ENCODE assay signal across 21 mouse cellular contexts in the genomic region with DNA sequence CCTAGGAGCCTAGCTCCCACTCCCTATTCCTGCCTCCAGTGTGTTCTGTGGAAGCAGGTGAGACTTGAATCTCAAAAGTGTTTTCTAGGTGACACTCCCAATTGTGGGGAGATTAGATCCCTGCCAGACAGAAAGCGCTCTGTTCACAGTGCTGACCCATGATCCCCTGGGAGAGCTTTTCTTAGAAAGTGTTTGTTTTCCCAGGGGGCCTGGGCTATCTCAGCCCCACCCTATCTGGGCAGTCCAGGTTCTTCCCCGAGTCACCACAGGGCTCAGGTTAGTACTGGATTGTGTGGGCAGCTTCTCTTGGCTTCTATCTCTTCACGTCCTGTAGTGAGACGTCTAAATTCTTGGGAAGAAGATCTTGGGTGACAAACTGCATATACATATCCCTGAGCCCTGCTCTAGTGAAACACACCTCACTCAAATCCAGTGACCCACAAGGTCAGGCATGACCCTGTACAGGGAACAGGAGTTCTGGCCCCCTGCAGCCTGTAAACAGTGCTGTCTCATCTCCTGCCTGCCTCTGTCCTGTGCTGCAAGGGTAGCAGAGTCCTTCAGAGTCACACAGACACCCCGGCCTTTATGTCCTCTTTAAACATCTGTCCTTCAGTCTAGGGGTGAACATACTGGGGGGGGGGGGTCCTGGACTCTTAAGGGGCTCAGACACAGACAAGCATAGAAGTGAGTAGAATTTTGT.
DNase-seq lines count a peak whose midpoint lies in the region; ATAC-seq and TF ChIP-seq lines count a peak whose summit lies in the region.
"Had no signal": no experiment of that assay in that cellular context is flagged by ENCODE, and none has a peak within 500 bp of the region (broad histone marks: within the 10 kb centered on the region; RNA-seq: fewer than 3 reads in every experiment).

No protein-coding gene starts in this region.

- H3K27me3 ChIP-seq in heart, embryonic 12.5 days (replicated peaks): no peaks in the 10 kb centered on the region
- H3K27me3 ChIP-seq in midbrain, embryonic 10.5 days (ENCODE audit: low read depth, poor library complexity, severe bottlenecking): no peaks in the 10 kb centered on the region
- no peaks in the 10 kb centered on the region for H3K27me3 ChIP-seq in midbrain, embryonic 16.5 days (ENCODE audit: control insufficient read depth, insufficient read depth, low read depth, low read length)
- no peaks in the 10 kb centered on the region for H3K27me3 ChIP-seq in intestine, postnatal 0 days (replicated peaks; ENCODE audit: control insufficient read depth, insufficient read depth, low read length)
- H3K27me3 ChIP-seq in neural tube, embryonic 15.5 days (replicated peaks): no peaks in the 10 kb centered on the region
- H3K27me3 ChIP-seq: hindbrain, embryonic 12.5 days; limb, embryonic 12.5 days had no signal

- H3K9me3 ChIP-seq in heart, embryonic 12.5 days (replicated peaks): no peaks in the 10 kb centered on the region
- H3K9me3 ChIP-seq in midbrain, embryonic 10.5 days (replicated peaks): no peaks in the 10 kb centered on the region
- no peaks in the 10 kb centered on the region for H3K9me3 ChIP-seq in midbrain, embryonic 16.5 days (replicated peaks; ENCODE audit: control insufficient read depth, low read length, poor library complexity, severe bottlenecking)
- H3K9me3 ChIP-seq in intestine, postnatal 0 days (ENCODE audit: control insufficient read depth): no peaks in the 10 kb centered on the region
- no peaks in the 10 kb centered on the region for H3K9me3 ChIP-seq in neural tube, embryonic 15.5 days (replicated peaks)
- H3K9me3 ChIP-seq: hindbrain, embryonic 12.5 days; limb, embryonic 12.5 days had no signal

- no peak overlapping the region for H3K27ac ChIP-seq in heart, embryonic 12.5 days (ENCODE audit: poor library complexity, severe bottlenecking)
- 0 out of 2 replicates have a peak overlapping the region, but pooled peaks have one; percentile 4 for H3K27ac ChIP-seq in midbrain, embryonic 10.5 days (replicated peaks)
- H3K27ac ChIP-seq in midbrain, embryonic 16.5 days (ENCODE audit: low read length): no peak overlapping the region
- H3K27ac ChIP-seq in intestine, postnatal 0 days (ENCODE audit: low read depth, low read length): no peak overlapping the region
- no peak overlapping the region for H3K27ac ChIP-seq in neural tube, embryonic 15.5 days (replicated peaks)
- H3K27ac ChIP-seq: hindbrain, embryonic 12.5 days; limb, embryonic 12.5 days; macrophage had no signal

- no peak overlapping the region for H3K4me3 ChIP-seq in heart, embryonic 12.5 days
- H3K4me3 ChIP-seq in midbrain, embryonic 10.5 days: no peak overlapping the region
- H3K4me3 ChIP-seq in midbrain, embryonic 16.5 days (ENCODE audit: low read depth, low read length): no peak overlapping the region
- no peak overlapping the region for H3K4me3 ChIP-seq in intestine, postnatal 0 days (ENCODE audit: low read depth, low read length)
- H3K4me3 ChIP-seq in neural tube, embryonic 15.5 days (replicated peaks): no peak overlapping the region
- H3K4me3 ChIP-seq: hindbrain, embryonic 12.5 days; limb, embryonic 12.5 days had no signal

- H3K4me1 ChIP-seq in heart, embryonic 12.5 days (replicated peaks): peaks cover 8% of the 10 kb centered on the region
- peaks cover 11% of the 10 kb centered on the region for H3K4me1 ChIP-seq in midbrain, embryonic 10.5 days
- no peaks in the 10 kb centered on the region for H3K4me1 ChIP-seq in midbrain, embryonic 16.5 days (ENCODE audit: control insufficient read depth, insufficient read depth, low read length)
- no peaks in the 10 kb centered on the region for H3K4me1 ChIP-seq in intestine, postnatal 0 days (replicated peaks; ENCODE audit: control insufficient read depth, insufficient read depth, low read length)
- no peaks in the 10 kb centered on the region for H3K4me1 ChIP-seq in neural tube, embryonic 15.5 days
- H3K4me1 ChIP-seq: hindbrain, embryonic 12.5 days; limb, embryonic 12.5 days had no signal

- no peaks in the 10 kb centered on the region for H3K36me3 ChIP-seq in heart, embryonic 12.5 days
- H3K36me3 ChIP-seq in midbrain, embryonic 10.5 days: no peaks in the 10 kb centered on the region
- H3K36me3 ChIP-seq in midbrain, embryonic 16.5 days (ENCODE audit: control insufficient read depth, insufficient read depth, low read length): no peaks in the 10 kb centered on the region
- H3K36me3 ChIP-seq in intestine, postnatal 0 days (ENCODE audit: control insufficient read depth, insufficient read depth): no peaks in the 10 kb centered on the region
- H3K36me3 ChIP-seq in neural tube, embryonic 15.5 days: no peaks in the 10 kb centered on the region
- H3K36me3 ChIP-seq: hindbrain, embryonic 12.5 days; limb, embryonic 12.5 days had no signal

- 23% methylated on average over 5 of the region's 5 CpGs for WGBS in heart, embryonic 12.5 days
- WGBS in midbrain, embryonic 10.5 days: 53% methylated on average over 5 of the region's 5 CpGs
- 57% methylated on average over 5 of the region's 5 CpGs for WGBS in midbrain, embryonic 16.5 days
- WGBS in intestine, postnatal 0 days: 23% methylated on average over 5 of the region's 5 CpGs
- WGBS in neural tube, embryonic 15.5 days: 79% methylated on average over 5 of the region's 5 CpGs

- no peak overlapping the region for H3K4me2 ChIP-seq in heart, embryonic 12.5 days
- H3K4me2 ChIP-seq in midbrain, embryonic 16.5 days (ENCODE audit: low read length): no peak overlapping the region
- no peak overlapping the region for H3K4me2 ChIP-seq in intestine, postnatal 0 days (replicated peaks; ENCODE audit: low read depth)
- no peak overlapping the region for H3K4me2 ChIP-seq in neural tube, embryonic 15.5 days
- H3K4me2 ChIP-seq: hindbrain, embryonic 12.5 days; limb, embryonic 12.5 days; liver, embryonic 11.5 days had no signal

- no peak for TF ChIP-seq CTCF in intestine, postnatal 0 days (IDR thresholded peaks at IDR 0.05; ENCODE audit: low read depth)

- no peak overlapping the region for H3K9ac ChIP-seq in heart, embryonic 12.5 days
- no peak overlapping the region for H3K9ac ChIP-seq in midbrain, embryonic 16.5 days (ENCODE audit: low read depth, low read length)
- H3K9ac ChIP-seq in intestine, postnatal 0 days (ENCODE audit: low read depth, low read length): no peak overlapping the region
- no peak overlapping the region for H3K9ac ChIP-seq in neural tube, embryonic 15.5 days (replicated peaks)
- H3K9ac ChIP-seq: hindbrain, embryonic 12.5 days; limb, embryonic 12.5 days; liver, postnatal 0 days had no signal

- no peak for DNase-seq in heart, adult 18-20 months
- no peak for DNase-seq in midbrain, embryonic 10.5 days (ENCODE audit: low spot score)
- no peak for DNase-seq in thymus, postnatal 0 days (ENCODE audit: low spot score)
- DNase-seq: adrenal gland, postnatal 10 days; B cell, adult 2 months; cerebellum, adult 8-10 months; gastrocnemius, postnatal 36 days; heart, postnatal 10 days; kidney, adult 9 months; kidney, postnatal 36 days; layer of hippocampus, postnatal 36 days; liver, postnatal 0 days; thymus, postnatal 4 days had no signal

- ATAC-seq in heart, embryonic 12.5 days (ENCODE audit: insufficient number of reproducible peaks, low FRiP score): peak; percentile 73; the same call in 1 of the 2 replicates
- ATAC-seq in midbrain, embryonic 16.5 days: no peak
- ATAC-seq in intestine, postnatal 0 days: peak; percentile 90
- ATAC-seq in neural tube, embryonic 15.5 days (ENCODE audit: low FRiP score): no peak
- ATAC-seq: liver, postnatal 0 days had no signal

Comparison
In these comparisons a context has a peak if more than half of its experiments do, and no peak if none do; other contexts are left out.
1. ATAC-seq: peak in heart, embryonic 12.5 days (single experiment) and intestine, postnatal 0 days (single experiment); none in midbrain, embryonic 16.5 days (single experiment) and neural tube, embryonic 15.5 days (single experiment).